Mouse (Mus musculus): ENCODE measurements around the gene U2af1. TPM values are rescaled to one million over a fixed set of nuclear protein-coding genes. Genes with fewer than 3 reads are reported as not detected.
A peak's percentile ranks its signal among the peaks of the same experiment; 100 is the strongest.

The U2af1 gene
- polyA plus RNA-seq, 1 experiment: 102 TPM

DNA sequence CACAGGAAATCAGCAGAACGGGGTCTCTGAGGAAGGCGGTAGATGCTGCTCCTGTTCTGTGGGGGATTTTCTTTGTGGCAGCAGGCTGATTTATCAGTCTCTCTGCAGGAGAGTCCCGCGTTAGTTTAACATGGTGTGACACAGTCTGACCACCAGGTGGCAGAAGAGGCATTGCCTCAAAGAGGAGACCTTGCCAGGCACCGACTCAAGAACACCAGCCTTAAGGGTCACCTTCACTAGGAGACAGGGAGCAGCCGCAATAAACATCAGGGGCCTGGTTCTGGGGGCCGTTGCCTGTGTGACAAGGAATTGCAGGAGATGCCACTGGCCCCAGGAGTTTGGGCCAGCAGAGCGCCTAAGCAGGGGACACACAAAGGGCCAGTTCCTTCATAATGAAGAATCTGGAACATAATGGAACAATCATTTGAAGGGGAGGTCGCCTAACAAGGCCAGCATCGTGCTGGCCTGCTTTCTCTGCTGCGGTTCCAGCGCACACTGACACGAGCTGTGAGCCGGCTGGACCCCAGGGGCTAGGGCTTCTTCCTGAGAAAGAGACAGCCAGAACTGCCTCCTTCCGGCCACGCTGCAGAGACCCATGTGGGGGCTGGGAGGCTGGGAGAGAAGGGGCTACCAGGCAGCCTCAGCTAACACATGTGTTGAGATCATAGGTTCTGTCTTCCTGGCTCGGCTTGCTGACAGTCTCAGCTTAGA, 27.0 kb upstream of the U2af1 start:
- DNase-seq: peak; percentile 82
- Histone ChIP-seq H3K4me3 (ENCODE audit: control insufficient read depth, insufficient read depth, low read length) (no peak overlapping the region), H3K4me1 (replicated peaks; ENCODE audit: control insufficient read depth, insufficient read depth, low read length) (peaks cover 8% of the 10 kb centered on the region), H3K27ac (ENCODE audit: control insufficient read depth, insufficient read depth, low read length) (no peak overlapping the region), H3K36me3 (ENCODE audit: control insufficient read depth, insufficient read depth, low read length) (no peaks in the 10 kb centered on the region), H3K27me3 (ENCODE audit: control insufficient read depth, insufficient read depth, low read length) (no peaks in the 10 kb centered on the region)
- 28% methylated on average over 17 of the region's 17 CpGs for WGBS
- TF ChIP-seq CTCF (IDR thresholded peaks at IDR 0.05; ENCODE audit: borderline replicate concordance, control insufficient read depth, extremely low read depth, insufficient read depth, low read length, poor library complexity) (peak; percentile 74; the same call in 1 of the 2 replicates), POLR2A (IDR thresholded peaks at IDR 0.05; ENCODE audit: control insufficient read depth, extremely low read depth, insufficient read depth, low read length, poor library complexity) (no peak)

DNA sequence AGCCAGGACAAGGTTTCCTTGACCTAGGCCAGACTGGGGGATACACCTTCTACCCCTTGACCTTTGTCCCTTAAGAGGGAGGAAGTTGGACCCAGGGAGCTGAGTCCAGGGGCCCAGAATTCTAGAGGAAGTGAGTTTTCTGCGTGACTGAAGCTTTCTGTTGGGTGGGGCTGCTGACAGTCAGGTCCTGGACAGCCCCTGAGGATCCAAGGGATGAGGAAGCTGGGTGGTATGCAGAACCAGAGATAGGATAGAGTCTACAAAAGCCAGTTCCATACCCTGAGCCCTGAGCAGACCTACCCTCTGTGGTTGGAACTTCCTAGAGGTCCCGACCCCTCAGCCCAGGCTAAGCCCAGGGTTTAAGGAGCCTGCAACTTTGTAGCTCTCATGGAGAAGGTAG, 21.8 kb upstream of the U2af1 start:
- Histone ChIP-seq H3K27me3 (ENCODE audit: control insufficient read depth, insufficient read depth, low read length) (no peaks in the 10 kb centered on the region; the same call in 1 of the 2 replicates), H3K27ac (ENCODE audit: control insufficient read depth, insufficient read depth, low read length) (no peak overlapping the region), H3K36me3 (ENCODE audit: control insufficient read depth, insufficient read depth, low read length) (no peaks in the 10 kb centered on the region), H3K4me3 (ENCODE audit: control insufficient read depth, insufficient read depth, low read length) (no peak overlapping the region), H3K4me1 (replicated peaks; ENCODE audit: control insufficient read depth, insufficient read depth, low read length) (no peaks in the 10 kb centered on the region)
- no peak for DNase-seq
- TF ChIP-seq CTCF (IDR thresholded peaks at IDR 0.05; ENCODE audit: borderline replicate concordance, control insufficient read depth, extremely low read depth, insufficient read depth, low read length, poor library complexity) (no peak), POLR2A (IDR thresholded peaks at IDR 0.05; ENCODE audit: control insufficient read depth, extremely low read depth, insufficient read depth, low read length, poor library complexity) (no peak)
- WGBS: 43% methylated on average over 2 of the region's 2 CpGs

DNA sequence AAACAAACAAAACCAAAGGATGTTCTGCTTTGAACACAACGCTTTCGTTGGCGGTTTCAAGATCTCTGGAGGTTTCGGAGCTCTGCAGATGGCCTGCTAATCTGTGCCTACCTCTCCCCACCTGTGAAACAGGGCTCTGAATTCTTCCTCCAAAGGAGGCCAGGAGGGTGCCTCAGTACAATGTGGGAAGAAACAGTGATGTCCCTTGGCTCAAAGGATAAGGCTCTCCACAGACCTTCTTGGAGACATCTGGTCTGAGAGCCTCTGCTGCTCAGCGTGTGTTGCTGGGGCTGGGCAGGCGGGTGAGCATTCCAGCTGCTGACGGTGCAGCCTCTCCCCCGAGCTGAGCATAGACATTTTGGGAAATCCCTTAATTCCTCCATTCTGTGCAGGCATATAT, 18.8 kb upstream of the U2af1 start, which contains the start of gene Cryaa:
TSS of gene Cryaa (plus strand) at position 301 of the 400 bp plus-strand sequence.
- 89% methylated on average over 8 of the region's 8 CpGs for WGBS

DNA sequence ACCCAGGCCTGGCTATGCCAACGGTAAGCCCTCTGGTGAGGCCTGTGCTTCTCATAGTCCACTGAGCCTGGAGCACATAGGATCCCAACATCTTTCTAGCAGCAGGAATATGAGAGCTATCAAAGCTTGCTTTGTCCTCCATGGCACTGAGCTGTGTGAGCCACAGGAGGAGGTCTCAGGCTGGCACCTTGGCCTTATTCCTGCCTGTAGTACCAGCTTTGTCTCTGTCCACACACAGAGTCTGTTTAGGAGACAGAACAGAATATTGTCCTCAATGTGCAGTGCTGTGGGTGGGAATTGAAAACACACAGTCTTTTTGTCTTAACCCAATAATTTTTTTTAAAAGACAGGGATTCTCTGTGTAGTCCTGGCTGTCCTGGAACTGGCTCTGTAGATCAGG, 15.7 kb upstream of the U2af1 start:
- no peaks in the 10 kb centered on the region for H3K36me3 ChIP-seq (ENCODE audit: control insufficient read depth, insufficient read depth, low read length)
- no peak overlapping the region for H3K27ac ChIP-seq (ENCODE audit: control insufficient read depth, insufficient read depth, low read length)
- TF ChIP-seq CTCF (IDR thresholded peaks at IDR 0.05; ENCODE audit: borderline replicate concordance, control insufficient read depth, extremely low read depth, insufficient read depth, low read length, poor library complexity) (no peak), POLR2A (IDR thresholded peaks at IDR 0.05; ENCODE audit: control insufficient read depth, extremely low read depth, insufficient read depth, low read length, poor library complexity) (no peak)
- H3K4me1 ChIP-seq (replicated peaks; ENCODE audit: control insufficient read depth, insufficient read depth, low read length): no peaks in the 10 kb centered on the region
- no peak overlapping the region for H3K4me3 ChIP-seq (ENCODE audit: control insufficient read depth, insufficient read depth, low read length)
- DNase-seq: no peak
- 88% methylated on average over 1 of the region's 1 CpGs for WGBS
- H3K27me3 ChIP-seq (ENCODE audit: control insufficient read depth, insufficient read depth, low read length): no peaks in the 10 kb centered on the region; the same call in 1 of the 2 replicates

More for the DNA sequence above, 18.8 kb upstream of the U2af1 start, which contains the start of gene Cryaa:
- no peak for DNase-seq
- no peaks in the 10 kb centered on the region; the same call in 1 of the 2 replicates for H3K27me3 ChIP-seq (ENCODE audit: control insufficient read depth, insufficient read depth, low read length)
- no peak within 1 kb of the TSS for H3K27ac ChIP-seq (ENCODE audit: control insufficient read depth, insufficient read depth, low read length)
- H3K36me3 ChIP-seq (ENCODE audit: control insufficient read depth, insufficient read depth, low read length): no peaks in the 10 kb centered on the region
- H3K4me3 ChIP-seq (ENCODE audit: control insufficient read depth, insufficient read depth, low read length): no peak within 1 kb of the TSS
- TF ChIP-seq POLR2A (IDR thresholded peaks at IDR 0.05; ENCODE audit: control insufficient read depth, extremely low read depth, insufficient read depth, low read length, poor library complexity) (no peak), CTCF (IDR thresholded peaks at IDR 0.05; ENCODE audit: borderline replicate concordance, control insufficient read depth, extremely low read depth, insufficient read depth, low read length, poor library complexity) (no peak)
- no peaks in the 10 kb centered on the region for H3K4me1 ChIP-seq (replicated peaks; ENCODE audit: control insufficient read depth, insufficient read depth, low read length)

DNA sequence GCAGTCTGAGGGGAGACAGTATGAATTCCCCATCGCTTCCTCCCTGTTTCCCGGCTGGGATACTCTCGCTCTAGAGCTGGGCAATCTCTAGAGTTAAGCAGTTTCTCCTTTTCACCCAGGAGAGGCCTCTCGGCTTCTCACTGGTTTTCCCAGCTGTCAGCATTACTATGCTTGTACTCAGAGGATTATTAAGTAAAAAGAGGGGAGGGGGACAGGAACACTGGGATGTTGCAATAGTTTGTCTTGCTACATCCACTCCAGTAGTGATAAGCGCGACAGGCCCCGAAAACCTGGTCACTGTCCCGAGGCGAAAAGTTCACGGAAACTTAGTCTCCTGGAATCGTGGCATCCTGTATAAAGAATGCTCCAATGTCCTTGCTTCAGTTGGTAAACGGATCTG, 13.6 kb upstream of the U2af1 start:
- no peak for DNase-seq
- Histone ChIP-seq H3K36me3 (ENCODE audit: control insufficient read depth, insufficient read depth, low read length) (no peaks in the 10 kb centered on the region), H3K4me3 (ENCODE audit: control insufficient read depth, insufficient read depth, low read length) (no peak overlapping the region), H3K27me3 (ENCODE audit: control insufficient read depth, insufficient read depth, low read length) (no peaks in the 10 kb centered on the region), H3K4me1 (replicated peaks; ENCODE audit: control insufficient read depth, insufficient read depth, low read length) (0 out of 2 replicates have a peak, but pooled peaks cover 2% of the 10 kb centered on the region), H3K27ac (ENCODE audit: control insufficient read depth, insufficient read depth, low read length) (no peak overlapping the region)
- WGBS: 97% methylated on average over 12 of the region's 12 CpGs
- TF ChIP-seq CTCF (IDR thresholded peaks at IDR 0.05; ENCODE audit: borderline replicate concordance, control insufficient read depth, extremely low read depth, insufficient read depth, low read length, poor library complexity): no peak

DNA sequence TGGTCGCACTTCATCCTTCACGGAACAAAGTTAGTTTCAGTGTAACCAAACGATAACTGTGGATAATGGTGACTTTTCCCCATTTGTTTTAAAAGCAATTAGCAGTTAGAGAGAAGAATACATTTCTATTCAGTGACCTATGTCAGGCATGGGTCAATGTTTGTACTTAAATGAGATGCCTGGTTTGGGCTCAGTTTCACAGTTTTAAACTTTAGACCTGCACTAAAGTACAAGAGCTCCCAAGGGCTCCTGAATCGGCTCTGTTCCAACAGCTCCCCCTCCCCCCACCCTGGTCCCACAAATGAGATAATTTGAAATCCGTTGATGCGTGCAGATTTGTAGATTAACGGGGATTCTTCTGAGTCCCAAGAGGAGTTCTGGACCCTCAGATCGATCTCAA, 13.0 kb upstream of the U2af1 start:
- 0 out of 2 replicates have a peak, but pooled peaks cover 2% of the 10 kb centered on the region for H3K4me1 ChIP-seq (replicated peaks; ENCODE audit: control insufficient read depth, insufficient read depth, low read length)
- DNase-seq: no peak
- TF ChIP-seq POLR2A (IDR thresholded peaks at IDR 0.05; ENCODE audit: control insufficient read depth, extremely low read depth, insufficient read depth, low read length, poor library complexity): no peak
- no peak for TF ChIP-seq CTCF (IDR thresholded peaks at IDR 0.05; ENCODE audit: borderline replicate concordance, control insufficient read depth, extremely low read depth, insufficient read depth, low read length, poor library complexity)
- H3K27ac ChIP-seq (ENCODE audit: control insufficient read depth, insufficient read depth, low read length): no peak overlapping the region
- H3K27me3 ChIP-seq (ENCODE audit: control insufficient read depth, insufficient read depth, low read length): no peaks in the 10 kb centered on the region
- H3K36me3 ChIP-seq (ENCODE audit: control insufficient read depth, insufficient read depth, low read length): no peaks in the 10 kb centered on the region
- no peak overlapping the region for H3K4me3 ChIP-seq (ENCODE audit: control insufficient read depth, insufficient read depth, low read length)
- 93% methylated on average over 8 of the region's 8 CpGs for WGBS

All from thymus, adult 2 months (tissue).